Mouse (Mus musculus) MEL (cell line): ENCODE results near the gene Rnf115. TPM values are rescaled to one million over a fixed set of nuclear protein-coding genes. Genes with fewer than 3 reads are reported as not detected.
"Not testable (repeated sequence)": the region's sequence is repeated elsewhere in the genome, so short reads cannot be mapped to it uniquely, and the experiment has no call there.

ENCODE experiments used
- DNase-seq: peaks from one replicate; pipeline ENCODE4 v3.0.0; 2011; ENCODE audit warnings: low read depth, low spot score
- H3K27ac ChIP-seq: 2 replicates; pipeline ENCODE4 v1.5.1; 2012; ENCODE audit warnings: low read depth, mild to moderate bottlenecking, control low read depth, low read length, moderate library complexity; ENCODE audit not compliant: control insufficient read depth
- H3K27me3 ChIP-seq, 2 experiments: fragments of 150-350 bp in 1 of 2; sonication (generic) in 1 of 2; 2 replicates each; pipeline ENCODE4 v1.6.1; 2012; ENCODE audit warnings: low read length in 2 of 2, mild to moderate bottlenecking in 2 of 2, improper control_type of control experiment in 1 of 2, moderate library complexity in 1 of 2; ENCODE audit not compliant: insufficient read depth in 2 of 2, control insufficient read depth in 1 of 2
- H3K36me3 ChIP-seq, 2 experiments: 2 replicates each; pipeline ENCODE4 v1.6.1; 2012 to 2014; ENCODE audit warnings: low read length in 2 of 2, improper control_type of control experiment in 1 of 2, inconsistent platforms in 1 of 2, mild to moderate bottlenecking in 1 of 2; ENCODE audit not compliant: insufficient read depth in 2 of 2, control insufficient read depth in 1 of 2
- H3K4me1 ChIP-seq, 2 experiments: fragments of 150-350 bp in 1 of 2; sonication (generic) in 1 of 2; 2 replicates each; pipeline ENCODE4 v1.6.1; 2012; ENCODE audit warnings: low read length in 2 of 2, improper control_type of control experiment in 1 of 2, mild to moderate bottlenecking in 1 of 2; ENCODE audit not compliant: insufficient read depth in 2 of 2, control insufficient read depth in 1 of 2
- H3K4me3 ChIP-seq, 2 experiments: fragments of 150-350 bp in 1 of 2; sonication (generic) in 1 of 2; 2 replicates each; pipeline ENCODE4 v1.5.1; 2012; ENCODE audit warnings: low read depth in 2 of 2, low read length in 2 of 2, mild to moderate bottlenecking in 2 of 2, moderate library complexity in 2 of 2, control low read depth in 1 of 2, improper control_type of control experiment in 1 of 2; ENCODE audit not compliant: control insufficient read depth in 1 of 2, insufficient read depth in 1 of 2
- H3K79me2 ChIP-seq: 2 replicates; pipeline ENCODE4 v1.6.1; 2012; ENCODE audit warnings: mild to moderate bottlenecking, low read length, moderate library complexity; ENCODE audit not compliant: control insufficient read depth, poor library complexity, insufficient read depth
- H3K9ac ChIP-seq: 2 replicates; pipeline ENCODE4 v1.6.1; 2012; ENCODE audit warnings: low read depth, mild to moderate bottlenecking, control low read depth, low read length, moderate library complexity; ENCODE audit not compliant: control insufficient read depth, poor library complexity, severe bottlenecking
- H3K9me3 ChIP-seq: fragments of 150-350 bp; sonication (generic); replicated peaks from 2 replicates; pipeline ENCODE4 v1.6.1; 2012; ENCODE audit warnings: mild to moderate bottlenecking, low read length, improper control_type of control experiment, moderate library complexity; ENCODE audit not compliant: insufficient read depth
- BHLHE40 ChIP-seq: IDR thresholded peaks from 2 replicates; pipeline ENCODE4 v1.6.1; 2012; ENCODE audit warnings: low read depth, mild to moderate bottlenecking, inconsistent platforms, low read length, improper control_type of control experiment, borderline replicate concordance
- CTCF ChIP-seq, 3 experiments: IDR thresholded peaks in 2 of 3; conservative IDR thresholded peaks in 1 of 3; 2 replicates each; pipeline ENCODE4 v1.5.1; 2011 to 2012; ENCODE audit warnings: low read length in 3 of 3, low read depth in 2 of 3, mild to moderate bottlenecking in 2 of 3, improper control_type of control experiment in 1 of 3, inconsistent platforms in 1 of 3, mixed read lengths in 1 of 3, moderate library complexity in 1 of 3; ENCODE audit not compliant: control insufficient read depth in 1 of 3, insufficient read depth in 1 of 3, poor library complexity in 1 of 3, severe bottlenecking in 1 of 3
- E2F4 ChIP-seq: IDR thresholded peaks from 2 replicates; pipeline ENCODE4 v1.6.1; 2011; ENCODE audit warnings: low read depth, low read length, improper control_type of control experiment, borderline replicate concordance
- GABPA ChIP-seq: IDR thresholded peaks from 2 replicates; pipeline ENCODE4 v1.6.1; 2012; ENCODE audit warnings: low read depth, mild to moderate bottlenecking, inconsistent platforms, low read length, improper control_type of control experiment, moderate library complexity
- JUND ChIP-seq: IDR thresholded peaks from 2 replicates; pipeline ENCODE4 v1.6.1; 2011; ENCODE audit warnings: low read depth, mild to moderate bottlenecking, improper control_type of control experiment, low read length
- MAZ ChIP-seq: IDR thresholded peaks from 2 replicates; pipeline ENCODE4 v1.6.1; 2012; ENCODE audit warnings: low read depth, mild to moderate bottlenecking, inconsistent platforms, low read length, improper control_type of control experiment
- MEF2A ChIP-seq: IDR thresholded peaks from 2 replicates; pipeline ENCODE4 v1.6.1; 2014; ENCODE audit warnings: low read depth, mild to moderate bottlenecking, inconsistent platforms, low read length, improper control_type of control experiment; ENCODE audit not compliant: poor library complexity, insufficient replicate concordance, severe bottlenecking; ENCODE audit errors: extremely low read depth
- MYC ChIP-seq: IDR thresholded peaks from 2 replicates; pipeline ENCODE4 v1.6.1; 2011; ENCODE audit warnings: low read depth, mild to moderate bottlenecking, low read length, improper control_type of control experiment, moderate library complexity
- NELFE ChIP-seq: IDR thresholded peaks from 2 replicates; pipeline ENCODE4 v1.6.1; 2011; ENCODE audit warnings: low read depth, low read length, improper control_type of control experiment
- NRF1 ChIP-seq: IDR thresholded peaks from 2 replicates; pipeline ENCODE4 v1.6.1; 2014; ENCODE audit warnings: low read depth, mild to moderate bottlenecking, inconsistent platforms, low read length, improper control_type of control experiment, moderate library complexity; ENCODE audit not compliant: poor library complexity, insufficient read depth, severe bottlenecking
- POLR2A ChIP-seq, 2 experiments: IDR thresholded peaks; 2 replicates each; pipeline ENCODE4 v1.6.1; 2011 to 2012; ENCODE audit warnings: low read length in 2 of 2, mild to moderate bottlenecking in 2 of 2, control low read depth in 1 of 2, improper control_type of control experiment in 1 of 2, low read depth in 1 of 2, moderate library complexity in 1 of 2; ENCODE audit not compliant: control insufficient read depth in 1 of 2, insufficient read depth in 1 of 2, poor library complexity in 1 of 2
- RAD21 ChIP-seq: IDR thresholded peaks from 2 replicates; pipeline ENCODE4 v1.6.1; 2011; ENCODE audit warnings: mild to moderate bottlenecking, low read depth, low read length, improper control_type of control experiment
- RCOR1 ChIP-seq: IDR thresholded peaks from 2 replicates; pipeline ENCODE4 v1.6.1; 2012; ENCODE audit warnings: low read depth, mild to moderate bottlenecking, inconsistent platforms, low read length, improper control_type of control experiment
- TBP ChIP-seq: IDR thresholded peaks from 2 replicates; pipeline ENCODE4 v1.8.0; 2011; ENCODE audit warnings: low read depth, low read length, improper control_type of control experiment
- polyA plus RNA-seq, 2 experiments: library from polyadenylated mRNA; stranded (reverse) in 1 of 2; unstranded in 1 of 2; fragments of >175 nt in 1 of 2; fragments of >200 nt in 1 of 2; gene quantifications; 2 replicates each; pipeline versions ENCODE4 v1.2.1 to v1.2.4; 2012; ENCODE audit warnings: low replicate concordance in 2 of 2, low read depth in 1 of 2; ENCODE audit not compliant: insufficient read length in 2 of 2, insufficient read depth in 1 of 2, missing spikeins in 1 of 2
- total RNA-seq: library from RNA; depleted of rRNA; stranded (reverse); fragments of 300-350 nt; gene quantifications from 2 replicates; pipeline ENCODE4 v1.2.3, GENCODE M21; 2012

Gene Rnf115
- total and polyA plus RNA-seq, 3 experiments = 43.2 to 71.8 (median 66.1) TPM

DNA sequence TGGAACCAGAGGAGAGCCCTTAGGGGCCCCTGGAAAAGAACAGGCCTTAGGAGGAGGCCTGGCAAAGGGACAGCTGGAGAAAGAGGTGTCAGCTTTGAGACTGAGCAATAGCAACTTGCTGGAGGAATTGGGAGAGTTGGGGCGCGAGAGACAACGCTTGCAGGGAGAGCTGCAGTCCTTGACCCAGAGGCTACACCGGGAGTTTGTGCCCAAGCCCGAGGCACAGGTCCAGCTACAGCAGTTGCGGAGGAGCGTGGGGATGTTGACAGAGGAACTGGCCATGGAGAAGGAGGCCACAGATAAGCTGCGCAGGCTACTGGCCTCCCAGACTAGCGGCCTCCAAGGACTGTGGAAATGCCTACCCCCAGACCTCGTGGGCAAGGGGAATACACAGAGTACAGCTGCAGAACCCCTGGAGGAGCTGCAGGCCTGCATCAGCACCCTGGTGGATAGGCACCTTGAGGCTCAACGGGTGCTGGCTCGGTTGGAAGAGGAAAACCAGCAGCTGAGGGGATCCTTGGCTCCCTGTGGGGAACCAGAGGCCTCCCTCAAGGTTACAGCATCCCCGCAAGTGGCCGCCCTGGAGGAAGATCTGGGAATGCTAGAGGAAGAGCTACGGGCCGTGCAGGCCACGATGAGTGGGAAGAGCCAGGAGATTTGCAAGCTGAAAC is 43.2 kb upstream of the Rnf115 start:
- Histone ChIP-seq H3K79me2 (no peaks in the 10 kb centered on the region), H3K27me3 (no peaks in the 10 kb centered on the region), H3K4me1 (peaks cover 11 to 24% of the 10 kb centered on the region in 2 experiments), H3K4me3 (no peak overlapping the region), H3K27ac (no peak overlapping the region), H3K9ac (no peak overlapping the region), H3K9me3 (no peaks in the 10 kb centered on the region), H3K36me3 (peaks cover 0 to 21% of the 10 kb centered on the region in 2 experiments; a peak in 2 of 4 replicates)
- no peak for TF ChIP-seq JUND
- TF ChIP-seq MAZ = no peak
- no peak for TF ChIP-seq GABPA
- TF ChIP-seq TBP = no peak
- no peak for TF ChIP-seq CTCF (IDR thresholded peaks at IDR 0.05 in 2 of 3, conservative IDR thresholded peaks at IDR 0.05 in 1 of 3; ENCODE audit: control insufficient read depth in 1 of 3, insufficient read depth in 1 of 3, low read depth in 2 of 3, low read length in 3 of 3, poor library complexity in 1 of 3, severe bottlenecking in 1 of 3)
- TF ChIP-seq NRF1 = no peak
- no peak for TF ChIP-seq E2F4
- no peak for TF ChIP-seq POLR2A (IDR thresholded peaks at IDR 0.05; ENCODE audit: control insufficient read depth in 1 of 2, insufficient read depth in 1 of 2, low read depth in 1 of 2, low read length in 2 of 2, poor library complexity in 1 of 2)
- no peak for TF ChIP-seq MEF2A
- TF ChIP-seq RCOR1 = no peak
- no peak for TF ChIP-seq MYC
- TF ChIP-seq RAD21 = no peak
- no peak for DNase-seq

DNA sequence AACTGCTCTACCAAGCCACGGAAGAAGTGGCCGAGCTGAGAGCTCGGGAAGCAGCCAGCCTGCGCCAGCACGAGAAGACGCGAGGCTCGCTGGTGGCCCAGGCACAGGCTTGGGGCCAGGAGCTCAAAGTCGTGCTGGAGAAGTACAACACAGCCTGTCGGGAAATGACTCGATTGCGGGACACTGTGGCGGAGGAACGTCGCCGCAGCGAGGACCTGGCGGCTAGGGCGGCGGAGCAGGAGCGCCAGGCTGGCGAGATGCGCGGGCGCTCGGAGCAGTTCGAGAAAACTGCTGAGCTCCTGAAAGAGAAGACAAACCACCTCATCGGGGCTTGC is 42.7 kb upstream of the Rnf115 start:
- H3K27me3 ChIP-seq = no peaks in the 10 kb centered on the region
- peaks cover 0 to 20% of the 10 kb centered on the region in 2 experiments; a peak in 2 of 4 replicates for H3K36me3 ChIP-seq
- no peak overlapping the region for H3K9ac ChIP-seq
- no peak overlapping the region for H3K27ac ChIP-seq
- H3K9me3 ChIP-seq = no peaks in the 10 kb centered on the region
- peaks cover 12 to 24% of the 10 kb centered on the region in 2 experiments for H3K4me1 ChIP-seq
- TF ChIP-seq BHLHE40 (no peak), MEF2A (no peak), NELFE (no peak)
- DNase-seq = no peak
- H3K79me2 ChIP-seq = no peaks in the 10 kb centered on the region
- H3K4me3 ChIP-seq = no peak overlapping the region

DNA sequence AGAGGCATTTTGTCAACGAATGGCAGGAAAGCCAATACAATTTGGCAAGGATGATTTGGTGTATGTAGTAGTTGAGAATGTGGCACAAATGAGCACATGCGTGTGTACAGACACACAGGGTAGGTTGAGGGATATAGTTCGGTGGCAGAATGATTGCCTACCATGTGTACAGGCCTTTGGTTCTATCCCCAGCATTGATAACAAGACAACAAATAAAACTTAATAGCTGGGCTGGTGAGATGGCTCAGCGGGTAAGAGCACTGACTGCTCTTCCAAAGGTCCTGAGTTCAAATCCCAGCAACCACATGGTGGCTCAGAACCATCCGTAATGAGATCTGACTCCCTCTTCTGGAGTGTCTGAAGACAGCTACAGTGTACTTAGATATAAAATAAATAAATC is 41.4 kb upstream of the Rnf115 start:
- TF ChIP-seq TBP = peak; percentile 95
- H3K9ac ChIP-seq, H3K36me3 ChIP-seq, H3K27me3 ChIP-seq, H3K79me2 ChIP-seq, DNase-seq, H3K4me3 ChIP-seq, H3K27ac ChIP-seq, H3K9me3 ChIP-seq: not testable (repeated sequence)
- H3K4me1 ChIP-seq = peaks cover 13 to 14% of the 10 kb centered on the region in 2 experiments
